Mouse (Mus musculus) left cerebral cortex, adult 6 months (tissue): ENCODE results near the gene Fpr3. TPM values are rescaled to one million over a fixed set of nuclear protein-coding genes. Genes with fewer than 3 reads are reported as not detected.

Experiments used
- long read RNA-seq, 2 experiments: library from polyadenylated mRNA; unstranded; transcript quantifications; one replicate each; pipeline ENCODE4 v2.0.0; 2019 to 2020
- polyA plus RNA-seq: library from polyadenylated mRNA; unstranded; fragments of <200 nt; fragmentation: Nextera tagmentation; gene quantifications from 2 replicates; pipeline ENCODE4 v1.2.3, GENCODE M21; 2021

Fpr3 gene
- polyA plus RNA-seq: not detected in 2 replicates
- long read RNA-seq, experiment 1, partial matches to known transcripts: 0 of 4 reads
- long read RNA-seq, experiment 1, other reads (novel, unspliced or antisense): 4 of 4 reads
- long read RNA-seq, experiment 2, partial matches to known transcripts: 0 of 4 reads
- long read RNA-seq, experiment 2, other reads (novel, unspliced or antisense): 4 of 4 reads

DNA sequence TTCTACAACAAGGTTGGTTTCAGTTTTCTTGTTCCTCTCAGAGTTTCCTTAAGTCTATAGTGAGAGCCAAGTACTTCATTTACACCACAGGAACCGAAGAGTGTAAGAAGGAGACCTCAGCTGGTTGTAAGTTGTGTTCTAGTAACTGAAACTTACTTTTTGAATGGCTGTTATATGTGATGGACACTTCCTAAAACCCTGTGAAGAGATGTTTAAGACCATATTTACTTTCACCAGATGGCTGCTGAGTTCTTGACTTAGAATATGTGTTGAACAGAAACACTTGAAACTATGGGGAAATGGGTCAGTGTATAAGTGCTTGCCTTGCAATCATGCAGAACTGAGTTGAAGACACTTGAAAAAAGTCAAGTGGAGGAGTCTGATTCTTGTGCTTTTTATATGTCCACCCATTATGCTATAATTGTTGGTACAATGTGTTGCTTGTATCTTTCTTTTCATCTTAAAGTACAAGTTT is at the start of gene Fpr3, which contains the start of gene Fpr2:
TSS of gene Fpr3 (plus strand) at position 79 of the 475 bp plus-strand sequence.
TSS of gene Fpr2 (plus strand) at position 51 of the 475 bp plus-strand sequence.

GRCm38 (mm10) chr17:17855064-17855838 is 32.4 kb upstream of the Fpr3 start, which contains the start of gene Has1:
Gene Has1 (minus strand): TSS chr17:17855205.

GRCm38 (mm10) chr17:17883840-17884239 is 3.8 kb upstream of the Fpr3 start, which contains the start of gene Fpr1:
Gene Fpr1 (minus strand): TSS chr17:17883940.

Other genes with a start within 250 kb of the Fpr3 start
- gene Vmn2r90, start 184.1 kb upstream of the Fpr3 start, polyA plus RNA-seq: not detected in 2 replicates
- 8.2 and 9.0 TPM in 2 replicates for gene Spaca6, start 60.7 kb upstream of the Fpr3 start, polyA plus RNA-seq
- gene Has1, start 32.6 kb upstream of the Fpr3 start, polyA plus RNA-seq: 0.83 and 1.1 TPM in 2 replicates
- 0.11 TPM in 1 of 2 replicates, not detected in the other for gene Fpr1, start 3.9 kb upstream of the Fpr3 start, polyA plus RNA-seq
- not detected in 2 replicates for gene Fpr2, start within 50 bp of the Fpr3 start, polyA plus RNA-seq
- gene Fpr-rs4, start 133.9 kb downstream of the Fpr3 start, polyA plus RNA-seq: not detected in 2 replicates
- 0.01 TPM in 1 of 2 replicates, not detected in the other for gene Vmn2r124, start 161.6 kb downstream of the Fpr3 start, polyA plus RNA-seq
- not detected in 2 replicates for gene Vmn2r91, start 197.2 kb downstream of the Fpr3 start, polyA plus RNA-seq